Mouse (Mus musculus): ENCODE data around the gene Ptgir.

- no peak for TF ChIP-seq CTCF (IDR thresholded peaks at IDR 0.05; ENCODE audit: borderline replicate concordance, control insufficient read depth, extremely low read depth, insufficient read depth, low read length, poor library complexity)
- no peak for TF ChIP-seq POLR2A (IDR thresholded peaks at IDR 0.05; ENCODE audit: control insufficient read depth, extremely low read depth, insufficient read depth, low read length, poor library complexity)
Measured at GRCm38 (mm10) chr7:16893612-16894011, 12.7 kb upstream of the Ptgir start.

Measured in thymus, adult 2 months (tissue).